Mouse (Mus musculus) hindbrain, embryonic 14.5 days (tissue): ENCODE data around the gene Gm29582. TPM values are rescaled to one million over a fixed set of nuclear protein-coding genes. Genes with fewer than 3 reads are reported as not detected.
"Not testable (repeated sequence)": the region's sequence is repeated elsewhere in the genome, so short reads cannot be mapped to it uniquely, and the experiment has no call there.

Source experiments
- ATAC-seq: fragments of 200-750 bp; cut with Nextera tagmentation; 2 replicates; pipeline ENCODE4 v1.8.0; 2017; ENCODE audit warnings: moderate number of reproducible peaks, mild to moderate bottlenecking, moderate TSS enrichment, moderate library complexity; ENCODE audit not compliant: low FRiP score
- DNase-seq: peaks from one replicate; pipeline ENCODE4 v3.0.0-alpha.2; 2015; ENCODE audit warnings: low spot score
- H3K27ac ChIP-seq: fragments of 300-500 bp; sonication (generic); 2 replicates; pipeline ENCODE4 v1.5.1; 2014; ENCODE audit warnings: mild to moderate bottlenecking, moderate library complexity
- H3K27me3 ChIP-seq: fragments of 300-500 bp; sonication (generic); 2 replicates; pipeline ENCODE4 v1.6.1; 2014; ENCODE audit warnings: mild to moderate bottlenecking, low read length, mixed read lengths; ENCODE audit not compliant: control insufficient read depth, insufficient read depth
- H3K36me3 ChIP-seq: fragments of 300-500 bp; sonication (generic); replicated peaks from 2 replicates; pipeline ENCODE4 v1.6.1; 2014; ENCODE audit not compliant: control insufficient read depth, insufficient read depth
- H3K4me1 ChIP-seq: fragments of 300-500 bp; sonication (generic); replicated peaks from 2 replicates; pipeline ENCODE4 v1.6.1; 2014; ENCODE audit warnings: antibody characterized with exemption, low read length, mixed read lengths; ENCODE audit not compliant: control insufficient read depth, insufficient read depth
- H3K4me2 ChIP-seq: fragments of 300-500 bp; sonication (generic); replicated peaks from 2 replicates; pipeline ENCODE4 v1.6.1; 2014; ENCODE audit warnings: mild to moderate bottlenecking, moderate library complexity
- H3K4me3 ChIP-seq: fragments of 300-500 bp; sonication (generic); replicated peaks from 2 replicates; pipeline ENCODE4 v1.5.1; 2014; ENCODE audit warnings: mild to moderate bottlenecking, low read length
- H3K9ac ChIP-seq: fragments of 300-500 bp; sonication (generic); 2 replicates; pipeline ENCODE4 v1.6.1; 2014
- H3K9me3 ChIP-seq: fragments of 300-500 bp; sonication (generic); 2 replicates; pipeline ENCODE4 v1.6.1; 2016; ENCODE audit warnings: low read length; ENCODE audit not compliant: control insufficient read depth
- WGBS: fragments of 180-500 bp; shearing (Covaris S2); extraction: QIAGEN DNeasy Blood & Tissue Kit; methylation state at CpG from one replicate; pipeline ENCODE4 v1.1.7; 2014; 5-methylcytosine and 5-hydroxymethylcytosine counted together
- polyA plus RNA-seq: library from polyadenylated mRNA; unstranded; fragments of >200 nt; fragmentation: Nextera tagmentation; extraction: Ambion mirVana; gene quantifications from 2 replicates; pipeline ENCODE4 v1.2.1, GENCODE M21; 2014

The Gm29582 gene
- polyA plus RNA-seq: not detected in 2 replicates

GRCm38 (mm10) chrY:30738461-30738860 lies at the start of gene Gm29582:
Gm29582 (minus strand) TSS chrY:30738561.
- not testable (repeated sequence) for H3K4me1 ChIP-seq, H3K4me2 ChIP-seq, H3K27me3 ChIP-seq, ATAC-seq, H3K4me3 ChIP-seq, H3K9ac ChIP-seq, H3K9me3 ChIP-seq, H3K36me3 ChIP-seq, DNase-seq, H3K27ac ChIP-seq
- WGBS: no CpG with 5 or more reads among the region's 8 CpGs
